Mouse (Mus musculus) heart, embryonic 11.5 days (tissue): ENCODE data around the gene Gna11. TPM values are rescaled to one million over a fixed set of nuclear protein-coding genes. Genes with fewer than 3 reads are reported as not detected.
A peak's percentile ranks its signal among the peaks of the same experiment; 100 is the strongest.

ENCODE experiments used
- ATAC-seq: fragments of 200-750 bp; cut with Nextera tagmentation; replicated peaks from 2 replicates; pipeline ENCODE4 v1.8.0; 2017; ENCODE audit warnings: moderate library complexity; ENCODE audit not compliant: insufficient number of reproducible peaks, low FRiP score, low TSS enrichment
- H3K27ac ChIP-seq: fragments of 300-500 bp; sonication (generic); 2 replicates; pipeline ENCODE4 v1.5.1; 2014; ENCODE audit warnings: mild to moderate bottlenecking, low read depth, low read length
- H3K27me3 ChIP-seq: fragments of 300-500 bp; sonication (generic); 2 replicates; pipeline ENCODE4 v1.6.1; 2014; ENCODE audit warnings: mild to moderate bottlenecking, low read length, mixed read lengths; ENCODE audit not compliant: control insufficient read depth, insufficient read depth
- H3K36me3 ChIP-seq: fragments of 300-500 bp; sonication (generic); 2 replicates; pipeline ENCODE4 v1.6.1; 2014; ENCODE audit warnings: mild to moderate bottlenecking, low read length, moderate library complexity, mixed read lengths; ENCODE audit not compliant: control insufficient read depth, insufficient read depth
- H3K4me1 ChIP-seq: fragments of 300-500 bp; sonication (generic); 2 replicates; pipeline ENCODE4 v1.6.1; 2014; ENCODE audit warnings: low read length; ENCODE audit not compliant: control insufficient read depth, insufficient read depth
- H3K4me2 ChIP-seq: fragments of 300-500 bp; sonication (generic); 2 replicates; pipeline ENCODE4 v1.6.1; 2014; ENCODE audit warnings: mild to moderate bottlenecking, moderate library complexity
- H3K4me3 ChIP-seq: fragments of 300-500 bp; sonication (generic); 2 replicates; pipeline ENCODE4 v1.5.1; 2014; ENCODE audit warnings: low read depth, low read length
- H3K9ac ChIP-seq: fragments of 300-500 bp; sonication (generic); 2 replicates; pipeline ENCODE4 v1.6.1; 2014; ENCODE audit warnings: mild to moderate bottlenecking, low read depth, low read length, moderate library complexity
- H3K9me3 ChIP-seq: fragments of 300-500 bp; sonication (generic); replicated peaks from 2 replicates; pipeline ENCODE4 v1.6.1; 2016; ENCODE audit warnings: low read length; ENCODE audit not compliant: control insufficient read depth
- WGBS: fragments of 180-500 bp; shearing (Covaris S2); extraction: QIAGEN DNeasy Blood & Tissue Kit; methylation state at CpG from one replicate; pipeline ENCODE4 v1.1.7; 2014; ENCODE audit not compliant: insufficient replicate concordance; 5-methylcytosine and 5-hydroxymethylcytosine counted together
- polyA plus RNA-seq: library from polyadenylated mRNA; unstranded; fragments of >200 nt; fragmentation: Nextera tagmentation; extraction: Ambion mirVana; gene quantifications from 2 replicates; pipeline ENCODE4 v1.2.1, GENCODE M21; 2014

The Gna11 gene
- polyA plus RNA-seq, 1 experiment from 2014 or later: 55.5 TPM

- Histone ChIP-seq H3K9ac (peak overlapping the region; percentile 66; the same call in 1 of the 2 replicates), H3K27ac (peak overlapping the region; percentile 94), H3K4me3 (peak overlapping the region; percentile 50), H3K9me3 (no peaks in the 10 kb centered on the region), H3K4me2 (peak overlapping the region; percentile 84), H3K36me3 (peaks cover 12% of the 10 kb centered on the region), H3K4me1 (peaks cover 48% of the 10 kb centered on the region), H3K27me3 (peaks cover 15% of the 10 kb centered on the region; the same call in 1 of the 2 replicates)
- WGBS: 4% methylated on average over 8 of the region's 11 CpGs
- ATAC-seq: no peak
Observed at GRCm38 (mm10) chr10:81570238-81570800, 25.3 kb upstream of the Gna11 start.

- WGBS: 57% methylated on average over 9 of the region's 9 CpGs
- Histone ChIP-seq H3K9ac (no peak overlapping the region), H3K9me3 (no peaks in the 10 kb centered on the region), H3K4me3 (no peak overlapping the region), H3K27ac (peak overlapping the region; percentile 94), H3K4me1 (peaks cover 52% of the 10 kb centered on the region), H3K4me2 (no peak overlapping the region), H3K27me3 (peaks cover 15% of the 10 kb centered on the region; the same call in 1 of the 2 replicates), H3K36me3 (peaks cover 16% of the 10 kb centered on the region)
- ATAC-seq: no peak
Observed at GRCm38 (mm10) chr10:81569507-81570237, 24.7 kb upstream of the Gna11 start.

GRCm38 (mm10) chr10:81568381-81569191, 23.6 kb upstream of the Gna11 start:
- Histone ChIP-seq H3K4me3 (no peak overlapping the region), H3K27ac (peak overlapping the region; percentile 94), H3K27me3 (peaks cover 9% of the 10 kb centered on the region; the same call in 1 of the 2 replicates), H3K9ac (peak overlapping the region; percentile 64), H3K4me1 (peaks cover 62% of the 10 kb centered on the region), H3K4me2 (peak overlapping the region; percentile 53), H3K36me3 (peaks cover 16% of the 10 kb centered on the region), H3K9me3 (no peaks in the 10 kb centered on the region)
- WGBS: 13% methylated on average over 16 of the region's 16 CpGs
- ATAC-seq: no peak; the same call in 1 of the 2 replicates

- Histone ChIP-seq H3K36me3 (peaks cover 18% of the 10 kb centered on the region), H3K4me3 (no peak overlapping the region), H3K9ac (no peak overlapping the region), H3K27me3 (0 out of 2 replicates have a peak, but pooled peaks cover 3% of the 10 kb centered on the region), H3K9me3 (no peaks in the 10 kb centered on the region), H3K27ac (no peak overlapping the region), H3K4me2 (no peak overlapping the region), H3K4me1 (peaks cover 71% of the 10 kb centered on the region)
- WGBS: 36% methylated on average over 19 of the region's 20 CpGs
- ATAC-seq: no peak
Observed at GRCm38 (mm10) chr10:81565257-81566228, 20.6 kb upstream of the Gna11 start.

- Histone ChIP-seq H3K4me3 (no peak overlapping the region), H3K4me1 (peaks cover 63% of the 10 kb centered on the region), H3K36me3 (peaks cover 18% of the 10 kb centered on the region), H3K9me3 (no peaks in the 10 kb centered on the region), H3K4me2 (no peak overlapping the region), H3K27ac (0 out of 2 replicates have a peak overlapping the region, but pooled peaks have one; percentile 4), H3K9ac (no peak overlapping the region), H3K27me3 (0 out of 2 replicates have a peak, but pooled peaks cover 3% of the 10 kb centered on the region)
- no peak for ATAC-seq
- WGBS: 31% methylated on average over 10 of the region's 10 CpGs
Observed at GRCm38 (mm10) chr10:81564734-81565133, 19.7 kb upstream of the Gna11 start.

- Histone ChIP-seq H3K4me1 (peaks cover 58% of the 10 kb centered on the region), H3K4me2 (peak overlapping the region; percentile 59), H3K27me3 (0 out of 2 replicates have a peak, but pooled peaks cover 3% of the 10 kb centered on the region), H3K4me3 (peak overlapping the region; percentile 28; the same call in 1 of the 2 replicates), H3K27ac (peak overlapping the region; percentile 4; the same call in 1 of the 2 replicates), H3K36me3 (peaks cover 18% of the 10 kb centered on the region), H3K9ac (peak overlapping the region; percentile 55; the same call in 1 of the 2 replicates), H3K9me3 (no peaks in the 10 kb centered on the region)
- ATAC-seq: no peak
- 3% methylated on average over 10 of the region's 10 CpGs for WGBS
Observed at GRCm38 (mm10) chr10:81564216-81564615, 19.2 kb upstream of the Gna11 start.

- Histone ChIP-seq H3K9me3 (no peaks in the 10 kb centered on the region), H3K4me1 (peaks cover 51% of the 10 kb centered on the region), H3K4me3 (peak overlapping the region; percentile 28; the same call in 1 of the 2 replicates), H3K36me3 (peaks cover 18% of the 10 kb centered on the region), H3K27ac (peak overlapping the region; percentile 4), H3K4me2 (peak overlapping the region; percentile 59), H3K27me3 (0 out of 2 replicates have a peak, but pooled peaks cover 3% of the 10 kb centered on the region), H3K9ac (peak overlapping the region; percentile 49)
- ATAC-seq: no peak
- 31% methylated on average over 6 of the region's 6 CpGs for WGBS
Observed at GRCm38 (mm10) chr10:81563481-81563880, 18.5 kb upstream of the Gna11 start.
